Mouse (Mus musculus) layer of hippocampus, postnatal 14 days (tissue): ENCODE results near the gene Pla2g4d. TPM values are rescaled to one million over a fixed set of nuclear protein-coding genes. Genes with fewer than 3 reads are reported as not detected.

Experiments
- DNase-seq, 2 experiments: peaks; one replicate each; pipeline ENCODE4 v3.0.0; 2021 to 2022; ENCODE audit warnings: low spot score in 2 of 2, mixed read lengths in 1 of 2
- long read RNA-seq, 2 experiments: library from polyadenylated mRNA; stranded (forward); transcript quantifications; one replicate each; pipeline ENCODE4 v2.0.0; 2021
- total RNA-seq, 2 experiments: library from RNA; stranded (reverse); gene quantifications; 2 replicates each; pipeline ENCODE4 v1.2.3; 2021

Pla2g4d gene
- total RNA-seq: under 1 TPM in 1 of 2 experiments, not detected in 1; 0.12 TPM
- long read RNA-seq, experiment 1: 0 reads
- long read RNA-seq, experiment 2: 0 reads

- DNase-seq: no peak
These were observed at the start of gene Pla2g4d for GRCm38 (mm10) chr2:120288995-120289394. Pla2g4d (minus strand) TSS chr2:120289197.

- DNase-seq: no peak
These were observed 48.9 kb upstream of the Pla2g4d start for GRCm38 (mm10) chr2:120337886-120338285.

DNA sequence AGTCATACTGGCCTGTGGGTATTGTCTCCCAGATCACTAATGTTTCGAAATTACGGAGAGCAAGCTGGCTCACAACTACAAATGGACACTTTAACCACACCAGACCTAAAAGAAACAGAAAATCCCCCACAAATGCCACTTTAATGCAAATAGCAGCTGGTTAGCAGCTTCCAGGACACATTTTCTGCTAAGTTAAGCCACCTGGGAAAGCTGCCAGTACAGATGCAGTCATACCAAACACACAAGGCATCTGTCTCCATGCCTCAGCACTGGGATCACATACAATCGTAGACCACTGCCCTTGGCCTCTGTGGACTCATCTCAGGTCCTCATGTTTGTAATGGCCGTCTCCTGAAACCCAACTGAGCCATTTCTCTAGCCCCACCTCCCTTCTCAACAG lies 42.6 kb upstream of the Pla2g4d start:
- DNase-seq: no peak

- no peak for DNase-seq
These were observed 26.1 kb upstream of the Pla2g4d start for GRCm38 (mm10) chr2:120315077-120315476.

GRCm38 (mm10) chr2:120314487-120314886 lies 25.5 kb upstream of the Pla2g4d start:
- DNase-seq: no peak

DNA sequence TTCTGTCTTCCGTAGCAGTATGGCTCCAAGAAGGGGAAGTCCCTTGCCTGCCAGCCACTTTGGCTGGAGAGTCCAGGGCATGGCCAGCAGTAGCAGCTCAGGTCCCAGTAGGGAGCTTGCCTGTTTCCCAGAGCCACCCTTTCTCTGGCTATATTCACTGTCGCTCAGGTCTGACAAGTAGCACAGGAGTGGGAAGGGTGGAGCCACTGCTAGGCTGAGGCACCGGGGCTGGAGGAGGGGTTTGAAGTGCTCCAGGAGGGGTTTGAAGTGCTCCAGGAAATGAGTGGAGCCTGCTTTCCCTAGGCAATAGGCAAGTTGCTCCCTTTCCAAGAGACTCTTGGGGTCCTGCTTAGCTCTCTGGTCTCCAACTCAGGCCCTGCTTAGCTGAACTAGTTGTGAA lies 25.0 kb upstream of the Pla2g4d start, which contains the start of gene Pla2g4f:
TSS of gene Pla2g4f (minus strand) at position 190 of the 400 bp plus-strand sequence.
- no peak for DNase-seq

GRCm38 (mm10) chr2:120312276-120312825 lies 23.4 kb upstream of the Pla2g4d start:
- DNase-seq: no peak

DNA sequence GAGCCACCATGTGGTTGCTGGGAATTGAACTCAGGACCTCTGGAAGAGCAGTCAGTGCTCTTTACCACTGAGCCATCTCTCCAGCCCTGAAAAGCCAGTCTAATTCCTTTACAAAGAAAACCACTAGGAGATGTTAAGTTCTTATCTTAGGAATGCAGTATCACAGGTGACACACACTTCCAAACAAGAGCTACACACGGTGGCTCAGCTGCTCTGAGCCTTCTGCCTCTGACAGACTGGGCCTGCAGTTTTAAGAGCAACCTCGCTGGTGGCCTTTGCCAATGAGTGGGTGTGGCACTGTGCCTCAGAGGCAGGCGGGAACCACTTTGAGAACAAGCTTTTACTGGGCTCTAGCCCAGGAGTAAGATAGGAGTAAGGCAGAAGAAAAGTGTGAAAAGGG lies 15.1 kb upstream of the Pla2g4d start:
- no peak for DNase-seq

DNA sequence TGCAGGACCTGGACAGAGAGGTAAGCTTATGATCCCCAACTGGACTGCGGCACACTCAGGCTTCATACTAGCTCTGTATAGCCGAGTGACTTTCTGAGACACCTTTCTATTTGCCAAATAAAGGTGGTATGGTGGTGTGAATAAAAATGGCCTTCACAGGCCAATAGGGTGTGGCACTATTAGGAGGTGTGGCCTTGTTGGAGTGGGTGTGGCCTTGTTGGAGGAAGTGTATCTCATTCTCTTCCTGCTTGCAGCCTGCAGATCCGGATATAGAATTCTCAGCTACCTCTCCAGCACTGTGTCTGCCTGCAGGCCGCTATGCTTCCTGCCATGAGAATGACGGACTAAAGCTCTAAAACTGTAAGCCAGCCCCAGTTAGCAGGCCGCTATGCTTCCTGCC lies 12.1 kb upstream of the Pla2g4d start:
- no peak for DNase-seq

GRCm38 (mm10) chr2:120299866-120300265 lies 10.9 kb upstream of the Pla2g4d start:
- DNase-seq: no peak

GRCm38 (mm10) chr2:120296160-120296559 lies 7.2 kb upstream of the Pla2g4d start:
- DNase-seq: no peak

DNA sequence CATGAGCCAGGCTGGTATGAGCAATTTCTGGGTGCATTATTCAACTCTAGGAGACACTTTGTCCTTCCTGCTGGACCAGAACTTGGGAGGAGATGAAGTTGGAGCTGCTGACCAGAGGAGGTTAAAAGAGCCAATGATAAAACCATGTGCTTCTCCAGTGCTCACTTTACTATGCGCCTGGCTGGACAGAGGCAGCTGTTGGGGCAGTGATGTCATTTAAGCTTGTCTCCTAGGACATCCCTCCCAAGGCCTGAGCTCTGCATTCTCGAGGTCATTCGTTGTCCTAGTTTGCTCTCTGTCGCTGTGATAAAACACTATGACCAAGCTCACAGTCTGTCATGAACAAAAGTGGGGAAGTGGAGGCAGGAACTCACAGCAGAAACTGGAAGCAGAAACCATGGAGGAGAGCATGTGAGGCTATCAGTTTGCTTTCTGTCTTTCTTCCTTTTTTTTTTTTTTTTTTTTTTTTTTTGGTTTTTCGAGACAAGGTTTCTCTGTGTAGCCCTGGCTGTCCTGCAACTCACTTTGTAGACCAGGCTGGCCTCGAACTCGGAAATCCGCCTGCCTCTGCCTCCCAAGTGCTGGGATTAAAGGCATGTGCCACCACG lies 2.6 kb upstream of the Pla2g4d start:
- DNase-seq: no peak

DNA sequence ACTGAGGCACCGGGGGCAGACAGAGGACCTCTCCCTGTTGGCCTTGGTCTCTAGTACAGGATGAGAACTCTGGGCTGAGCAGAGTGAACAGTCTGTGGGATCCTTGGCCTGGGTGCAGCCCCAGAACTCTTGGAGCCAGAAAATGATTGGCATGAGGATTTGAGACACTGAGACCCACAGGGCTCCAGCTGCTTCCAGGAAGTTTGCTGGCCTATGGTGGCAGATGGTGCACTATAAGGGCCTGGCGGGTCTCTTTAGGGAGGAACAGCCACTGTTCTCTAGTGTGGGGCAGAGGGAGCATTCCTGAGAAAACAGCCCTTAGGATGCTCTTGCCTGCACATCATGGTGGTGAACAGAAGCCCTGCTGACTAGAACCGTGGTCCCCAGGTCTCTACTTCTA lies 596 bp downstream of the Pla2g4d start:
- DNase-seq: no peak

GRCm38 (mm10) chr2:120285639-120286038 lies 3.4 kb downstream of the Pla2g4d start:
- no peak for DNase-seq

DNA sequence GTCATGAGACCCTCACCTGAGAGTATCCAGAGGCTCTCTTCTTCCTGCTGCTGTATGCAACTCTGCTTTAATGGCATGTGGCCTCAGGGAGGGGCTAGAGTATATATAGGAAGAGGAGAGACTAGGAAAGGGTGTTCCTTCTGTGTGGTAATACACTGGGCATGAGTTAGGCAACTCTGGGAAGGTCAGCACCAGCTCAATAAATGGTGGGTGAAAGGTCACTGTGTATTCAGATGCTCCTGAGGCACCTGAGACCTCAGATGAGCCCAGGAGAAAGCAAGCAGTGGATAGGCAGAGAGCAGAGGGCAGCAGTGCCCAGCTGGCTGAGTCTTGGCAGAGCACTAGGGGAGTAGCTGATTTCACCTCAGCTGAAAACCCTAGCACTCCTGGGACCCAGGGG lies 4.3 kb downstream of the Pla2g4d start:
- no peak for DNase-seq

- no peak for DNase-seq
These were observed 4.9 kb downstream of the Pla2g4d start for GRCm38 (mm10) chr2:120284094-120284493.

DNA sequence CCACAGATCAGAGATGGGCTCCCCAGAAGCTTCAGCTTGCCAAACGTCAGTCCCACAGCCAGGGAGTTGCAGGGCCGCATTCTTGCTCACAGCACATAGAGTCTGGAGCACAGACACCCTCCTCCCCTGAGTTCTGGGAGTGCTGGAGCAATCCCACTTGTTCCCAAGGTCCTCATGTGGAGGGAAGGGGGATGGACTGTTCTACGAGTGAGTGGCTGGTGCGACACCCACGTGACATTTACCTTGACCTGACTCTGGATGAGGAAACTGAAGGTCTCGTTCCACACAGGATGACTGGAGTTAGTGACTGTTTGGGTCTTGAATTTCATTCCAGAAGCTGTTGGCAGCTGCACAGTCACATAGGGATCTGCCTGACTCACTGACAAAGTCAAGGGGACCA lies 5.4 kb downstream of the Pla2g4d start:
- DNase-seq: no peak

- no peak for DNase-seq
These were observed 7.8 kb downstream of the Pla2g4d start for GRCm38 (mm10) chr2:120281221-120281620.

- DNase-seq: peak; percentile 62 to 65
These were observed 9.0 kb downstream of the Pla2g4d start for GRCm38 (mm10) chr2:120279961-120280360.

DNA sequence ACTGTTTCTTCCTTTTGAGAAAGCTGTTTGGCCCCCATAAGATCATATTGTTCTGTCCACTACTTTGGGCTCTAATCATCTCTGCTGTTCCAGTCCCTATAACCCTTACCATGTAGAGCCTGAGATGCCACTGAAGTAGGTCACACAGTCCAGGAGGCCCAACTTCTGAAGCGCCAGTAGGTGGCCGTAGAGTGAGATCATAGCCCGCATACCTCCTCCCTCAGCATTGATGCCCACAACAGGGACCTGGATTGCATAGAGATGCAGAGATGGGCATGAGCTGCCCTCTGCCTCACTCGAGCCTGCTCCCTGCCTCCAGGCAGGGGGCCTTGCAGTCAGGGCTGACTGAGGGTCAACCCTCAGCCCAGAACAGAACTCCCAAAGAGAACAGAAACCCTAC lies 12.0 kb downstream of the Pla2g4d start:
- no peak for DNase-seq

DNA sequence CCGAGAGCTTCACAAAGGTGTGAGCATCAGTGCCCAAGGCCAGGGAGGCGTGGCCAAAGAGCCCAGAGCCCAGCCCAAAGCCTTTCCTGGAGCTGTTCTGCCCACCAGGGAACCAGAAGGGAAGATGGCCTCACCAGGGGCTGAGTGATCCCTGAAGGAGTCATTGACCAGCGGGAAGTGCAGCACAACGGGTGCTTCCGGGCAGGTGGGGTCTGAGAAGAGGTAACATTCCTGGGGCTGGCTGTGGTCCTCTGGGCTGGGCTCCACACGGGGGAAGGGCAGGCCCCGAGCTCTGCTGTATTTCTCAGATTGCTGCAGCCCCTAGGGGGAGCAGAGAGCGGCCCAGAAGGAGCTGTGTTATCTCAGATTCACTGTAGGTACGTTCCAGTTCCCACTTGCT lies 20.4 kb downstream of the Pla2g4d start:
- no peak for DNase-seq

- no peak for DNase-seq
These were observed 23.5 kb downstream of the Pla2g4d start for GRCm38 (mm10) chr2:120265523-120265922.

DNA sequence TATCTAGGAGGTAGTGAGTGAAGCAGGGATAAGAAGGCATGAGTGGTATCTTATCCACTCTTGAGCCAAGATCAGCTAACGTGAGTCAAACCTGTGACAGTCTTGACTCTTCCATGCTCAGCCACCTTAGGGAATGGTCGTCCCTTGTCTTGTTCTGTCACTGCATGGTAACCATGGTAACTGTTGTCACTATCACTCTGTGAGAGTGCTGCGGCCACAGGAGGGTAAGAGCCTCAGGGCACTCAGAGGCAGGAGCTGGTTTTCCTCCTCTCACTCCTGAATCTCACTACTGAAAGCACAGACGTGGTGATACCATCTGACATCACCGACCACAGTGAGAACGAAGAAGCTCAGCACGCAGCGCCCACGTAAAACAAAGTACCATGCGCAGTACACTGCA lies 24.1 kb downstream of the Pla2g4d start:
- DNase-seq: no peak
